Mouse (Mus musculus): ENCODE data around the gene Ehmt1. TPM values are rescaled to one million over a fixed set of nuclear protein-coding genes. Genes with fewer than 3 reads are reported as not detected.

The Ehmt1 gene
- polyA plus RNA-seq, 1 experiment from 2014 or later, result 71.2 TPM

GRCm38 (mm10) chr2:24761923-24762445 lies 157.4 kb downstream of the Ehmt1 start:
- Histone ChIP-seq H3K9me3 (ENCODE audit: control insufficient read depth, low read length) (no peaks in the 10 kb centered on the region), H3K4me2 (ENCODE audit: low read length) (peak overlapping the region; percentile 88), H3K4me1 (ENCODE audit: control insufficient read depth, insufficient read depth, low read depth, low read length) (peaks cover 19% of the 10 kb centered on the region), H3K27me3 (replicated peaks; ENCODE audit: control insufficient read depth, insufficient read depth, low read length) (no peaks in the 10 kb centered on the region; the same call in 1 of the 2 replicates), H3K27ac (ENCODE audit: low read depth, low read length) (peak overlapping the region; percentile 89), H3K36me3 (ENCODE audit: control insufficient read depth, insufficient read depth, low read length) (no peaks in the 10 kb centered on the region), H3K4me3 (ENCODE audit: low read length) (peak overlapping the region; percentile 91), H3K9ac (ENCODE audit: low read depth, low read length) (peak overlapping the region; percentile 85)
- WGBS, result under 1% methylated on average over 34 of the region's 35 CpGs
- ATAC-seq, result peak; percentile 74

- H3K4me1 ChIP-seq (ENCODE audit: control insufficient read depth, insufficient read depth, low read depth, low read length), result peaks cover 4% of the 10 kb centered on the region; the same call in 1 of the 2 replicates
- no peak overlapping the region for H3K9ac ChIP-seq (ENCODE audit: low read depth, low read length)
- H3K4me2 ChIP-seq (ENCODE audit: low read length), result no peak overlapping the region
- peaks cover 2% of the 10 kb centered on the region; the same call in 1 of the 2 replicates for H3K36me3 ChIP-seq (ENCODE audit: control insufficient read depth, insufficient read depth, low read length)
- no peak for ATAC-seq
- WGBS, result 100% methylated on average over 1 of the region's 1 CpGs
- no peak overlapping the region for H3K4me3 ChIP-seq (ENCODE audit: low read length)
- H3K27ac ChIP-seq (ENCODE audit: low read depth, low read length), result no peak overlapping the region
- no peaks in the 10 kb centered on the region for H3K9me3 ChIP-seq (ENCODE audit: control insufficient read depth, low read length)
- H3K27me3 ChIP-seq (replicated peaks; ENCODE audit: control insufficient read depth, insufficient read depth, low read length), result no peaks in the 10 kb centered on the region
Observed at GRCm38 (mm10) chr2:24755276-24755675, 164.1 kb downstream of the Ehmt1 start.

GRCm38 (mm10) chr2:24752599-24752998 lies 166.8 kb downstream of the Ehmt1 start:
- H3K27ac ChIP-seq (ENCODE audit: low read depth, low read length), result no peak overlapping the region
- H3K9ac ChIP-seq (ENCODE audit: low read depth, low read length), result no peak overlapping the region
- H3K36me3 ChIP-seq (ENCODE audit: control insufficient read depth, insufficient read depth, low read length), result peaks cover 2% of the 10 kb centered on the region; the same call in 1 of the 2 replicates
- no peaks in the 10 kb centered on the region for H3K4me1 ChIP-seq (ENCODE audit: control insufficient read depth, insufficient read depth, low read depth, low read length)
- 54% methylated on average over 4 of the region's 4 CpGs for WGBS
- no peak overlapping the region for H3K4me2 ChIP-seq (ENCODE audit: low read length)
- no peaks in the 10 kb centered on the region for H3K9me3 ChIP-seq (ENCODE audit: control insufficient read depth, low read length)
- no peak for ATAC-seq
- no peaks in the 10 kb centered on the region for H3K27me3 ChIP-seq (replicated peaks; ENCODE audit: control insufficient read depth, insufficient read depth, low read length)
- no peak overlapping the region for H3K4me3 ChIP-seq (ENCODE audit: low read length)

GRCm38 (mm10) chr2:24750051-24750450 lies 169.4 kb downstream of the Ehmt1 start:
- Histone ChIP-seq H3K4me1 (ENCODE audit: control insufficient read depth, insufficient read depth, low read depth, low read length) (no peaks in the 10 kb centered on the region), H3K9ac (ENCODE audit: low read depth, low read length) (no peak overlapping the region), H3K4me3 (ENCODE audit: low read length) (no peak overlapping the region), H3K4me2 (ENCODE audit: low read length) (no peak overlapping the region), H3K9me3 (ENCODE audit: control insufficient read depth, low read length) (no peaks in the 10 kb centered on the region), H3K36me3 (ENCODE audit: control insufficient read depth, insufficient read depth, low read length) (no peaks in the 10 kb centered on the region; the same call in 1 of the 2 replicates), H3K27me3 (replicated peaks; ENCODE audit: control insufficient read depth, insufficient read depth, low read length) (no peaks in the 10 kb centered on the region), H3K27ac (ENCODE audit: low read depth, low read length) (no peak overlapping the region)
- no peak for ATAC-seq
- WGBS, result 80% methylated on average over 3 of the region's 3 CpGs

GRCm38 (mm10) chr2:24747878-24748277 lies 171.5 kb downstream of the Ehmt1 start:
- Histone ChIP-seq H3K27me3 (replicated peaks; ENCODE audit: control insufficient read depth, insufficient read depth, low read length) (no peaks in the 10 kb centered on the region), H3K4me1 (ENCODE audit: control insufficient read depth, insufficient read depth, low read depth, low read length) (no peaks in the 10 kb centered on the region), H3K4me3 (ENCODE audit: low read length) (no peak overlapping the region), H3K4me2 (ENCODE audit: low read length) (no peak overlapping the region), H3K36me3 (ENCODE audit: control insufficient read depth, insufficient read depth, low read length) (0 out of 2 replicates have a peak, but pooled peaks cover under 1% of the 10 kb centered on the region), H3K9ac (ENCODE audit: low read depth, low read length) (no peak overlapping the region), H3K9me3 (ENCODE audit: control insufficient read depth, low read length) (no peaks in the 10 kb centered on the region), H3K27ac (ENCODE audit: low read depth, low read length) (no peak overlapping the region)
- no peak for ATAC-seq
- 70% methylated on average over 7 of the region's 7 CpGs for WGBS

Small RNA genes within 50 kb of the gene (microRNA-seq; reads per million reads assigned to microRNA genes)
- gene Gm22875, result not detected

Other genes with a start within 250 kb of the Ehmt1 start
- gene Cacna1b, start 156.5 kb downstream of the Ehmt1 start, polyA plus RNA-seq (2015; fragmentation: Nextera tagmentation; extraction: Ambion mirVana), result 15.9 and 16.6 TPM in 2 replicates
- gene Arrdc1, start 15.6 kb upstream of the Ehmt1 start, polyA plus RNA-seq (2015; fragmentation: Nextera tagmentation; extraction: Ambion mirVana), result 45.8 and 46.8 TPM in 2 replicates
- 5.4 and 14.6 TPM in 2 replicates for gene Zmynd19, start 30.2 kb upstream of the Ehmt1 start, polyA plus RNA-seq (2015; fragmentation: Nextera tagmentation; extraction: Ambion mirVana)
- gene Dph7, start 42.8 kb upstream of the Ehmt1 start, polyA plus RNA-seq (2015; fragmentation: Nextera tagmentation; extraction: Ambion mirVana), result 36.5 and 39.0 TPM in 2 replicates
- gene Mrpl41, start 55.5 kb upstream of the Ehmt1 start, polyA plus RNA-seq (2015; fragmentation: Nextera tagmentation; extraction: Ambion mirVana), result 159 and 182 TPM in 2 replicates
- gene Pnpla7, start 56.4 kb upstream of the Ehmt1 start, polyA plus RNA-seq (2015; fragmentation: Nextera tagmentation; extraction: Ambion mirVana), result 2.2 and 3.4 TPM in 2 replicates
- 173 and 174 TPM in 2 replicates for gene Nsmf, start 134.7 kb upstream of the Ehmt1 start, polyA plus RNA-seq (2015; fragmentation: Nextera tagmentation; extraction: Ambion mirVana)
- gene Entpd8, start 160.7 kb upstream of the Ehmt1 start, polyA plus RNA-seq (2015; fragmentation: Nextera tagmentation; extraction: Ambion mirVana), result not detected in 2 replicates
- gene Noxa1, start 175.5 kb upstream of the Ehmt1 start, polyA plus RNA-seq (2015; fragmentation: Nextera tagmentation; extraction: Ambion mirVana), result not detected in 2 replicates